Mouse (Mus musculus): ENCODE data around the gene Ucp2. TPM values are rescaled to one million over a fixed set of nuclear protein-coding genes. Genes with fewer than 3 reads are reported as not detected.

Gene Ucp2
- polyA plus RNA-seq, 1 experiment from 2014 or later, result 99.6 TPM

- Histone ChIP-seq H3K9ac (ENCODE audit: low read depth, low read length) (no peak overlapping the region), H3K4me3 (ENCODE audit: low read depth, low read length) (no peak overlapping the region), H3K36me3 (ENCODE audit: control insufficient read depth, insufficient read depth, low read length) (no peaks in the 10 kb centered on the region), H3K27me3 (ENCODE audit: control insufficient read depth, insufficient read depth, low read length) (no peaks in the 10 kb centered on the region), H3K4me1 (replicated peaks; ENCODE audit: control insufficient read depth, insufficient read depth, low read length) (no peaks in the 10 kb centered on the region), H3K27ac (ENCODE audit: low read depth, low read length) (no peak overlapping the region), H3K9me3 (ENCODE audit: control insufficient read depth, low read length) (no peaks in the 10 kb centered on the region), H3K4me2 (replicated peaks; ENCODE audit: low read depth, low read length) (no peak overlapping the region)
- ATAC-seq (ENCODE audit: low FRiP score) (no peak), DNase-seq (ENCODE audit: low spot score) (no peak)
- 85% methylated on average over 4 of the region's 4 CpGs for WGBS
Observed at GRCm38 (mm10) chr7:100547631-100548030, 54.5 kb downstream of the Ucp2 start.

- Histone ChIP-seq H3K36me3 (ENCODE audit: control insufficient read depth, insufficient read depth, low read length) (no peaks in the 10 kb centered on the region), H3K9me3 (ENCODE audit: control insufficient read depth, low read length) (no peaks in the 10 kb centered on the region), H3K4me3 (ENCODE audit: low read depth, low read length) (no peak overlapping the region), H3K4me1 (replicated peaks; ENCODE audit: control insufficient read depth, insufficient read depth, low read length) (no peaks in the 10 kb centered on the region), H3K4me2 (replicated peaks; ENCODE audit: low read depth, low read length) (no peak overlapping the region), H3K27me3 (ENCODE audit: control insufficient read depth, insufficient read depth, low read length) (no peaks in the 10 kb centered on the region), H3K27ac (ENCODE audit: low read depth, low read length) (no peak overlapping the region), H3K9ac (ENCODE audit: low read depth, low read length) (no peak overlapping the region)
- DNase-seq (ENCODE audit: low spot score), result no peak
- ATAC-seq (ENCODE audit: low FRiP score), result no peak
- WGBS, result 97% methylated on average over 3 of the region's 3 CpGs
Observed at GRCm38 (mm10) chr7:100549796-100550195, 56.7 kb downstream of the Ucp2 start.

- DNase-seq (ENCODE audit: low spot score) (no peak), ATAC-seq (ENCODE audit: low FRiP score) (no peak)
- no peaks in the 10 kb centered on the region for H3K27me3 ChIP-seq (ENCODE audit: control insufficient read depth, insufficient read depth, low read length)
- no peak overlapping the region for H3K27ac ChIP-seq (ENCODE audit: low read depth, low read length)
- WGBS, result 67% methylated on average over 5 of the region's 5 CpGs
- no peak overlapping the region for H3K4me3 ChIP-seq (ENCODE audit: low read depth, low read length)
- H3K4me2 ChIP-seq (replicated peaks; ENCODE audit: low read depth, low read length), result no peak overlapping the region
- H3K4me1 ChIP-seq (replicated peaks; ENCODE audit: control insufficient read depth, insufficient read depth, low read length), result no peaks in the 10 kb centered on the region
- H3K9me3 ChIP-seq (ENCODE audit: control insufficient read depth, low read length), result no peaks in the 10 kb centered on the region
- no peaks in the 10 kb centered on the region for H3K36me3 ChIP-seq (ENCODE audit: control insufficient read depth, insufficient read depth, low read length)
- no peak overlapping the region for H3K9ac ChIP-seq (ENCODE audit: low read depth, low read length)
Observed at GRCm38 (mm10) chr7:100550338-100551007, 57.3 kb downstream of the Ucp2 start.

Other genes with a start within 250 kb of the Ucp2 start
- 7.4 and 9.6 TPM in 2 replicates for gene P4ha3, start 207.8 kb upstream of the Ucp2 start, polyA plus RNA-seq (2014; fragmentation: Nextera tagmentation; extraction: Ambion mirVana)
- gene C2cd3, start 121.1 kb upstream of the Ucp2 start, polyA plus RNA-seq (2014; fragmentation: Nextera tagmentation; extraction: Ambion mirVana), result 34.3 and 40.4 TPM in 2 replicates
- gene Ppme1, start 121.0 kb upstream of the Ucp2 start, polyA plus RNA-seq (2014; fragmentation: Nextera tagmentation; extraction: Ambion mirVana), result 99.9 and 112 TPM in 2 replicates
- not detected in 2 replicates for gene Ucp3, start 20.3 kb upstream of the Ucp2 start, polyA plus RNA-seq (2014; fragmentation: Nextera tagmentation; extraction: Ambion mirVana)
- gene Dnajb13, start 21.6 kb downstream of the Ucp2 start, polyA plus RNA-seq (2014; fragmentation: Nextera tagmentation; extraction: Ambion mirVana), result 7.1 and 7.8 TPM in 2 replicates
- 20.6 and 22.8 TPM in 2 replicates for gene Coa4, start 43.7 kb downstream of the Ucp2 start, polyA plus RNA-seq (2014; fragmentation: Nextera tagmentation; extraction: Ambion mirVana)
- 192 and 212 TPM in 2 replicates for gene Rab6a, start 114.1 kb downstream of the Ucp2 start, polyA plus RNA-seq (2014; fragmentation: Nextera tagmentation; extraction: Ambion mirVana)
- gene Mrpl48, start 115.0 kb downstream of the Ucp2 start, polyA plus RNA-seq (2014; fragmentation: Nextera tagmentation; extraction: Ambion mirVana), result 62.9 and 73.1 TPM in 2 replicates
- 8.3 and 10.7 TPM in 2 replicates for gene Plekhb1, start 169.1 kb downstream of the Ucp2 start, polyA plus RNA-seq (2014; fragmentation: Nextera tagmentation; extraction: Ambion mirVana)
- gene Fam168a, start 213.3 kb downstream of the Ucp2 start, polyA plus RNA-seq (2014; fragmentation: Nextera tagmentation; extraction: Ambion mirVana), result 36.8 and 48.4 TPM in 2 replicates